Mouse (Mus musculus) mouse trophoblast stem cell (cell line): ENCODE measurements around the gene Rad51b.

Experiments
- in situ Hi-C, 2 experiments: fragments of 300-500 bp; cut with MseI, MboI; formaldehyde crosslinking; loops; 2 replicates in 1 of 2; 3 replicates in 1 of 2; pipeline ENCODE4 v1.15.1; 2025

The Rad51b gene

GRCm38 (mm10) chr12:79822401-79822800 lies 525.3 kb downstream of the Rad51b start:
- in situ Hi-C loops: no loop called here

- in situ Hi-C loops: no loop called here
Observed at GRCm38 (mm10) chr12:79825922-79826321, 528.8 kb downstream of the Rad51b start.

- in situ Hi-C loops: no loop called here
Observed at GRCm38 (mm10) chr12:79827233-79827692, 530.2 kb downstream of the Rad51b start.

DNA sequence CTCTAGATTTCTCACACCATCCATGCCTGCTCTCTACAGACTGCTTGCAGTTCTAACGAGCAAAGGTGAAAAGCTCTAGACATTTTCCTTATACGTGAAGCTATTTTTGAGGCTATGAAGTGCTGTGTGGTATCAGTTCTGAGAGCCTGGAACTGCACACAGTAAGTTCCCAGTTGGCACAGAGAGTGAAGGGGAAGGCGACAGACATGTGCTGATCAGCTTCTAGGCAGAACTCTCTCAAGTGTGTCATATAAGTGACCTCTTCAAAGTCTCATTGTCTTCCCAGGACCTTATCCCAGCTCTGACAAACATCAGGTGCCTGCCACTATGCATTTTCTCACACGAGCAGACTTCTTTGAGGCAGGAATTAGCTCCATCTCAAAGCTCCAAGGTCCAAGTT lies 530.7 kb downstream of the Rad51b start:
- in situ Hi-C loops: no loop called here

DNA sequence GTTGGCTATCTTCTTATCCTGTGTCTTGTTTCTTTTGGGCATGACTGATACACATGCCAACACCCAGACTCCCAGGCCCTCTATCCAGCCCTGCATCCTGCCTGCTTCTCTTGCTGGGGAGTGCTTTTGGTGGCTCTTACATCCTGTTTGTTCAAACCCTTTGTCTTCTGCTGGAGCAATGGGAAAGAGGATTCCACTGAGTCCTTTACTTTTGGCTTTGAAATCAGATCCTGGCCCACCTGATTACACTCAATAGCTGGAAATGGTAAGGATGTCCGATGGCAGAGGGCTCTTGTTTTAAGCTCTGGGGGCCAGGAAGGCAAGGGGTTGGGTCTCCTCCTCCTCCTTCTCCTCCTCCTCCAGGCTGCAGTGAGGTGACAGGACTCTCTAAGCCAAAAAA lies 533.6 kb downstream of the Rad51b start:
- in situ Hi-C loops: no loop called here

DNA sequence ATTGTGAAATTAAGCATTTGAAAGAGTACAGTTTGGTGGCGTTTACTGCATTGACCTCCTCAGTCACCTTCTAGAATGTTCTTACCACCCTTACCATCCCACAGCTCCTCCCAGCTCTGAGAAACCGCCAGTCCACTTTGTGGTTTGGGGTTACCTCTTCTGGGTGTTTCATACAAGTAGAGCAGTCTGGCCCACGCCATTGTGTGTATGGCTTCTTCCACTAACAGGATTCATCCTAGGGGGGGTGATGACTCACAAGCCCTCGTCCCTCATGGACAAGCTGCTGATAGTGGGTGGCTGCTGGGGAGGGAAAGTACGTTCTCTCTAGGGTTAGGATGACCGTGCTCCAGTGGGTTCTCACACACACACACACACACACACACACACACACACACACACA lies 535.5 kb downstream of the Rad51b start:
- in situ Hi-C loops: no loop called here

- in situ Hi-C loops: no loop called here
Observed at GRCm38 (mm10) chr12:79835521-79835920, 538.4 kb downstream of the Rad51b start.

- in situ Hi-C loops: no loop called here
Observed at GRCm38 (mm10) chr12:79838181-79838961, 541.3 kb downstream of the Rad51b start.

DNA sequence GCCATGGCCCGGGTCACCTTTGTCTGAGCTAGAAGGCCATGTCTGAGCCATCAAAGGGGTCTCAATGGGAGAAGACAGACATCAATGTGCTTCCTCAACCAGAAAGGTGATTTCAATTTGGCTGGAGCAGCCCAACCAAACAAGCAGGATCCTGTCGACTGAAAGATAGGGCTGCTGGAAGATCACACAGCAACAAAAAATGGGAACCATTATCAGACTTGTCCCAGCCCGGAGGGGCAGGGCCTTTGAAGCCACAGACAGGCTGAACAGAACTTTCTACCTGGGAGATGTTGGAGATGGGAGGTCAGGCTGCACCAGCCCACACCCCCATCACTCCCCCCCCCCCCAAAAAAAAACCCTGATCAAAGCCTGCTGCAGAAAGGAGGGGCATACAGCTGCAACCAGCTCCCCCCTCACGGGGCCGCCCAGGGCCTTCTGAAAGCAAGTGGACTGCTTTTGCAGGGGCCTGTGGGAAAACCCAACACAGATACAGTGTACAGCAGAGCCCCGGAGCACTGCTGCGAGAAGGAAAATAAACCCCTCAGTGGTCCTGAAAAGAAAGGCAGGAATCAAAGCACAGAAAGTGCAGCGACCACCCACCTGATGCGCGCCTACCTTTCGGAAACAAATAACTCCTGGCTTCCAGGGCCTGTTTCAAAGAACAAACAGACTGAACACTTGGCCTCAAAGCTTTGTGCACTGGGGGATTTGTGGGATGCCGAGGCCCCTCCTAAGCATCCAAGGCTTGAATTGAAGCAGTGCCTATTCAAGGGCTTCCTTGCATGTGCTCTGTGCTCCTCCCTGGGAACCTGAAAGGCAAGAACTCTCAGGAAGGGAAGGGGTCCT lies 542.2 kb downstream of the Rad51b start:
- in situ Hi-C loops: no loop called here

DNA sequence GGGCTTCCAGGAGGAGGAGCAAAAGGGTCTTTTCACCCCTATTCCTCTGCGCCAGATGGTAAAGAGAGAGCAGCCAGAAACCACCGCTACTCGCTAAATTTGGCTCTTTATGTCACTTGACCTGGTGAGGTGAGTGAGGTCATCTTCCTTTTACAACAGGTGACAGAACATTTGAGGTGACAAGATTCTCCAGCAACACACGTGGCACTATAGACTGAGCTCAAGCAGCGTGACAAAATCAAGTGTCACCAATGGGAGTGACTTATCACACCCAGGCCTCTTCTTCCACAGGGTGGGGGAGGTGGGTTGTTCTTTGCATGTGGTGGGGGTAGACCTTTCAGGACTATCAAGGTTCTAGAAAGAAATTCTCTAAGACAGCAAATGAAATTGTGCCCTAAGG lies 543.4 kb downstream of the Rad51b start:
- in situ Hi-C loops: no loop called here

DNA sequence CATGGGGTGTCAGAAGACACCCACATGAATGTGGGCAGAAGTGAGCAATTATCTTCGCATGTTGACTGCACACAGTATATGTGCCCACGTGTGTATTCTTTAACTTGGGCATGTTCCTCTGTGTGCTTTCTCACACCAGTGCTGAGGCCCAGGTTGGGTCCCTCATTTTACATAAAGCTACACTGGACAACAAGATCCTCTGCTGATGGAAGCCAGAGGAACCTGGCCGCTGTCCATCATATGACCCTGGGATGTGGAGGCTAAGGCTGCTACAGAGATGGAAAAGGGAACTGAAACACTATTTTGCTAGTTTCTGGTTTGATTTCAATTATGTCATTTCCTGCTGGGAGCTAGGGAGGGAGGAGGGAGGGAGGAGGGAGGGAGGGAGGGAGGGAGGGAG lies 544.2 kb downstream of the Rad51b start:
- in situ Hi-C loops: no loop called here

DNA sequence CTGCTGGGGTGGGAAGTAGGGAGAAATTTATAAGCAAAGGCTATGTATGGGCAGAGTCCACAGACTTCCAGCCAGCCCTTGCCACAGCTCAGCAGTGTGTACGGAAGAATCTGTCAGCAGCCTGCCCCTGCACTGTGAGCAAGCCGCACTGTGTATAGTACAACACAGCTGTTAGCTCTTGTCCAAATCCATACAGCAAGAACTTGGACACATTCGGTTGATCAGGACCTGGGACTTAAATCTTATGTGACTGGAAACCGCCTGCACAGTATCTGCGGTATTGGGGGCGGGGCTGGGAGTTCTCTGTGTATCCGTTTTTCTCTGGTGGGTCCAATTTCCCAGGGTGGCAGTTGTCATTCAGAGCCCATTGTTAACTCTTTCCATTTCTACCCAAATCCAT lies 545.2 kb downstream of the Rad51b start:
- in situ Hi-C loops: no loop called here

- in situ Hi-C loops: no loop called here
Observed at GRCm38 (mm10) chr12:79843002-79843401, 545.9 kb downstream of the Rad51b start.

- in situ Hi-C loops: no loop called here
Observed at GRCm38 (mm10) chr12:79843496-79843895, 546.4 kb downstream of the Rad51b start.

- in situ Hi-C loops: no loop called here
Observed at GRCm38 (mm10) chr12:79846247-79847151, 549.4 kb downstream of the Rad51b start.

- in situ Hi-C loops: no loop called here
Observed at GRCm38 (mm10) chr12:79848539-79848938, 551.5 kb downstream of the Rad51b start.

DNA sequence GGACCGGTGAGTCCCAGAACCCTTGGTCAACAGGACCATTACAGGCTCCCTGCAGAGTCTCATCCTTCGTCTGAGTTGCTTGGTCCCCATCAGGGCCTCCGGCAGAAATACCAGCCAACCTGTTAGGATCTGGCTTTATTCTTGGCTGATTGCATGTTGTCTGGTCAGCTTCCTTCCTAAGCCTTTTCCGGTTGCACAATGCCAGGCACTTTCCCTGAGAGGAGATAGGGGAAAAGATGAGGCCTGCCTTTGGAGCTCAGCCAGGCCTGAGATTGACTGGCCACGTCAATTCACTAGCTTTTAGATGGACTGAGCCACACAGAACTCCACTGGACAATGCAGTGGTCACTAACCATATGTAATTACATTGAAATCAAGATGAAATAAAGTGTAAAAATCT lies 552.9 kb downstream of the Rad51b start:
- in situ Hi-C loops: no loop called here

DNA sequence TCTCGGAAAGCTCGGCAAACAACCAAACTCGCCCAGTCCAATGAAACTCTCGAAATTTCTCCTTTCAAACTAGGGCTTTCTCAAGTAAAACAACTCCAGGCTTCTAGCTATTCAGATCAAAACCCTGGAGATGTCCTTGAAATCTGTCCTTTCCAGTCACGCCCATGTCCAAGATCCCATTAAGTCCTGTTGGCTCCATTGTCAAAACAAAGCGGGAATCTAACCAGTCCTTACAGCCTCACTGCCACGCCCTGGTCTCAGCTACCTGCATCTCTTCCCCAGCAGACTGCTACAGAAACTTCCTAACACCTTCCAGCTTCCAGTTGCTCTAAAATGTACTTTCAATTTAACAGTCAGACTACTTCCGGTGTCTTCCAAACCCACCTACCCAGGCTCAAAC lies 554.8 kb downstream of the Rad51b start:
- in situ Hi-C loops: no loop called here

GRCm38 (mm10) chr12:79852606-79853005 lies 555.5 kb downstream of the Rad51b start:
- in situ Hi-C loops: no loop called here

GRCm38 (mm10) chr12:79853901-79854490 lies 556.9 kb downstream of the Rad51b start:
- in situ Hi-C loops: no loop called here

DNA sequence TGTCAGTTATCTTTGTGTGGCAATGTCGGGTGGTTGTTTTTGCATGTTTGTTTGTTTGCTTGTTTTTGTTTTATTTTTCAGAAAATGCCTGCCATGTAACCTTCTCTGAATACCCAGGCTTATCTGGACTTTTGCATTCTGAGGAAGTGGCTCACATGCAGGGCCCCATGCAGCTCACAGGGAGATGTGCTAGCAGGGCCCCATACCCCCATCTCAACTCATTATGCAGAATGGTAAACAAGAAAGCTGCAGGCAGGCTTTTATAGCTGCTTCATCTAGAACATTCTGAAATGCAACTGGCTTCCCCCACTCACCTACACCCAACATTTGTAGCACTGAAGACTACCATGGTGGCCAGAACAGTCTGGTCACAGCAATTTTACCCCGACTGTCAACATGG lies 557.4 kb downstream of the Rad51b start:
- in situ Hi-C loops: no loop called here
